Mouse (Mus musculus) stomach, embryonic 14.5 days (tissue): ENCODE measurements around the gene Lyar. TPM values are rescaled to one million over a fixed set of nuclear protein-coding genes. Genes with fewer than 3 reads are reported as not detected.
A peak's percentile ranks its signal among the peaks of the same experiment; 100 is the strongest.

Source experiments
- ATAC-seq: fragments of 200-750 bp; cut with Nextera tagmentation; 2 replicates; pipeline ENCODE4 v1.8.0; 2017; ENCODE audit warnings: low read depth, moderate TSS enrichment; ENCODE audit not compliant: insufficient number of reproducible peaks, insufficient read depth, low FRiP score
- H3K27ac ChIP-seq: fragments of 300-500 bp; sonication (generic); 2 replicates; pipeline ENCODE4 v1.5.1; 2014; ENCODE audit warnings: mild to moderate bottlenecking, low read length, moderate library complexity, mixed read lengths
- H3K27me3 ChIP-seq: fragments of 300-500 bp; sonication (generic); 2 replicates; pipeline ENCODE4 v1.6.1; 2014; ENCODE audit warnings: low read length, control low read depth, mixed read lengths; ENCODE audit not compliant: control insufficient read depth, insufficient read depth
- H3K36me3 ChIP-seq: fragments of 300-500 bp; sonication (generic); 2 replicates; pipeline ENCODE4 v1.6.1; 2014; ENCODE audit warnings: mild to moderate bottlenecking, control low read depth, low read length, moderate library complexity, mixed read lengths; ENCODE audit not compliant: control insufficient read depth, insufficient read depth
- H3K4me1 ChIP-seq: fragments of 300-500 bp; sonication (generic); 2 replicates; pipeline ENCODE4 v1.6.1; 2014; ENCODE audit warnings: low read length, control low read depth, mixed read lengths; ENCODE audit not compliant: control insufficient read depth, insufficient read depth
- H3K4me2 ChIP-seq: fragments of 300-500 bp; sonication (generic); replicated peaks from 2 replicates; pipeline ENCODE4 v1.6.1; 2014; ENCODE audit warnings: low read depth, low read length, control low read depth
- H3K4me3 ChIP-seq: fragments of 300-500 bp; sonication (generic); 2 replicates; pipeline ENCODE4 v1.5.1; 2014; ENCODE audit warnings: low read depth, low read length, control low read depth
- H3K9ac ChIP-seq: fragments of 300-500 bp; sonication (generic); replicated peaks from 2 replicates; pipeline ENCODE4 v1.6.1; 2014; ENCODE audit warnings: low read depth, mild to moderate bottlenecking, control low read depth, low read length, moderate library complexity, mixed read lengths
- H3K9me3 ChIP-seq: fragments of 300-500 bp; sonication (generic); 2 replicates; pipeline ENCODE4 v1.6.1; 2016; ENCODE audit warnings: low read depth, low read length, control low read depth; ENCODE audit not compliant: control insufficient read depth
- WGBS: fragments of 180-500 bp; shearing (Covaris S2); extraction: QIAGEN DNeasy Blood & Tissue Kit; methylation state at CpG from one replicate; pipeline ENCODE4 v1.1.7; 2014; 5-methylcytosine and 5-hydroxymethylcytosine counted together
- polyA plus RNA-seq: library from polyadenylated mRNA; unstranded; fragments of >200 nt; fragmentation: Nextera tagmentation; extraction: Ambion mirVana; gene quantifications from 2 replicates; pipeline ENCODE4 v1.2.1, GENCODE M21; 2014

Gene Lyar
- polyA plus RNA-seq, 1 experiment from 2014 or later = 90.3 TPM

DNA sequence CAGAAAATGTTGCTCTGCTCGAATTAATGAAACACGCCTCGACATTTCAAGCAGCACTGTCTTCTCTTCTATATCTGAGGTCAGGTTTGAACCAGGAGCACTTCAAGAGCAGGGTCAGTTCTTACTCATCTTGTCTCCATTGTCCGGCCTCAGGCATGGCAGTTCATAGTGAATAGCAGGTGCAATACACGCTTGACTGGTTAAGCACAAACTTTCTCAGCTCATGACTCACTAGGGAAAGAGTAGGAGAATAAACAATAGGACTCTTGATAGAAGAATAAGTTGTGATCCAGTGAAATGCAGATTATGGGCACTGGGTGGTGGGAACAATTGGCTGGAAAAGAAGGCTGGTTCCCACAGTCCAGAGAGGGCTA is 38.5 kb downstream of the Lyar start:
- H3K9me3 ChIP-seq = no peaks in the 10 kb centered on the region
- H3K36me3 ChIP-seq = peaks cover 15% of the 10 kb centered on the region
- no peak overlapping the region for H3K4me3 ChIP-seq
- no peak for ATAC-seq
- WGBS = 91% methylated on average over 5 of the region's 5 CpGs
- no peak overlapping the region for H3K9ac ChIP-seq
- no peaks in the 10 kb centered on the region for H3K27me3 ChIP-seq
- no peak overlapping the region for H3K4me2 ChIP-seq
- H3K27ac ChIP-seq = no peak overlapping the region
- H3K4me1 ChIP-seq = peaks cover 4% of the 10 kb centered on the region; the same call in 1 of the 2 replicates

DNA sequence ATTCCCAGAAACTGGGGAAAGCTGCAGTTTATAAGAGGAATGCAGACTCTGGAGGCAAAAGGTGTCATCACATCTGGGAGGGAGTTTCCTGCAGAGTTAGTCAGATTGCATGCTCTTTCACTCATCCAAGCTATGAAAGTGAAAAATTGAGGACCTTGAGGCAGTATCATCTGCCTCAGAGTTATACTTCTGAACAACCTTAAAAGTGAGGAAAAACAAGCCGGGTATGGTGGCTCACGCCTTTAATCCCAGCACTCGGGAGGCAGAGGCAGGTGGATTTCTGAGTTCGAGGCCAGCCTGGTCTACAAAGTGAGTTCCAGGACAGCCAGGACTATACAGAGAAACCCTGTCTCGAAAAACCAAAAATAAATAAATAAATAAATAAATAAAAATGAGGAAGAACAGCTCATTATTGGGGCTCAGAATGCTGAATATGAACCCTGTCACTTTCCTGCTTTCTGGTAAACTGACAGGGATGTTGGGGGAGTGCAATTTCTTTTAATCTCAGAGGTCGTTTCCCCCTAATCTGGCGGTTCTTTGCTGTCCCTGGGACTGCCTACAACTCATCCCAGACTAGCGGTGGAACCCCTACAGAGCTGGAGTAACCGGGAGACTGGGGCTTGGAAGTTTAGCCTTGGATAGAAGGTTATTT is 39.3 kb downstream of the Lyar start:
- H3K4me3 ChIP-seq = peak overlapping the region; percentile 79
- ATAC-seq = peak; percentile 20; the same call in 1 of the 2 replicates
- H3K4me2 ChIP-seq = peak overlapping the region; percentile 84
- no peaks in the 10 kb centered on the region for H3K9me3 ChIP-seq
- H3K4me1 ChIP-seq = peaks cover 4% of the 10 kb centered on the region; the same call in 1 of the 2 replicates
- 41% methylated on average over 9 of the region's 9 CpGs for WGBS
- H3K27ac ChIP-seq = peak overlapping the region; percentile 86
- H3K9ac ChIP-seq = peak overlapping the region; percentile 63
- no peaks in the 10 kb centered on the region for H3K27me3 ChIP-seq
- peaks cover 23% of the 10 kb centered on the region for H3K36me3 ChIP-seq

DNA sequence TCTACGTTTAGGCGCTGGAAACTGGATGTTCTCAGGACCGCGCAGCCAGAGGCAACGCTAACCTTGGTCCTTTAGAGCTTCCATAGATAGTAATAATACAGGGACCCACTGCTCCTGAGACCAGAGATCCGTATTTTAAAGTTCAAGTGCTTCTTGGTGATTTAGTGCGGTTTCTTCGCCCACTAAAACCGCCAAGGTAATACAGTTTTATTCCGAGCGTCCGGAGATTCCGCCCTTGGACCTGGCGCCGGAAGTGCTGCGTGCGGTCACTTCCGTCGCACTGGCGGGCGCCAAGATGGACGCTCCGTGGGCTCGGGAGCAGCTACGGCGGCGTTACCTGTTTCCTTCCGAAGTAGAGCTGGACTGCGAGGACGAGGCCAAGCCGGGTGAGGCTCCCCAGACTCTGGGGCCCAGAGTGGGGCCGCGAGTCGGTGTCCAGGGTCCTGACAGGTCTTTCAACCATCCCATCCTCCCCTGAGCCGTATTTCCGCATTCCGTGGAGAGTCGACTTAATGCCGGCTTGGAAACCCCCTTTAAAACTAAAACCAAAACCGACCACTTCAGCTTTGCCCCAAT is 39.9 kb downstream of the Lyar start, which contains the start of gene Tmem128:
TSS of gene Tmem128 (plus strand) at position 79 of the 576 bp plus-strand sequence.
- Histone ChIP-seq H3K27me3 (no peaks in the 10 kb centered on the region), H3K4me2 (peak within 1 kb of the TSS; percentile 84), H3K4me3 (peak within 1 kb of the TSS; percentile 79), H3K9me3 (no peaks in the 10 kb centered on the region), H3K27ac (peak within 1 kb of the TSS; percentile 86), H3K36me3 (peaks cover 29% of the 10 kb centered on the region), H3K4me1 (peaks cover 4% of the 10 kb centered on the region; the same call in 1 of the 2 replicates), H3K9ac (peak within 1 kb of the TSS; percentile 63)
- under 1% methylated on average over 40 of the region's 40 CpGs for WGBS
- peak; percentile 74 for ATAC-seq

DNA sequence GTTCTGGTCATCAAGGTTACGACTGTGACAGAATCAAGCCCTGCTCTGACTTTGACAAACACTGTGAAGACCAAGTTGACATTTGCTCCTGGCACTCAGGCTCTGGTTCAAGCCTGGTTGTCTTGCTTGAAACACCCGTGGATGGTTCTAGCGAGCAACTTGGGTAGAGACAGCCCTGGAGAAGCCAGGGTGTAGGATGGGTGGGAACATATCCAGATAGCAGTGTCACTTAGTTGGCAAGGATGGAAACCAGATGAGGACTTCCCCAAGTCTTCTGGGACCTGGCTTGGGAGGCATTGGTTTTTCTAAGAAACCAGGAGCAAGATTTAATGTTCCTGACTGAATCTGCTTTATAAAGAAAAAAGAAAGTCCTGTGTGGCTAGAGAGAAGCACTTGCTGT is 50.7 kb downstream of the Lyar start:
- Histone ChIP-seq H3K4me3 (no peak overlapping the region), H3K4me2 (no peak overlapping the region), H3K9me3 (no peaks in the 10 kb centered on the region), H3K4me1 (no peaks in the 10 kb centered on the region), H3K9ac (no peak overlapping the region), H3K27me3 (peaks cover 17% of the 10 kb centered on the region; the same call in 1 of the 2 replicates), H3K27ac (no peak overlapping the region), H3K36me3 (peaks cover 25% of the 10 kb centered on the region)
- 89% methylated on average over 3 of the region's 3 CpGs for WGBS
- no peak for ATAC-seq

DNA sequence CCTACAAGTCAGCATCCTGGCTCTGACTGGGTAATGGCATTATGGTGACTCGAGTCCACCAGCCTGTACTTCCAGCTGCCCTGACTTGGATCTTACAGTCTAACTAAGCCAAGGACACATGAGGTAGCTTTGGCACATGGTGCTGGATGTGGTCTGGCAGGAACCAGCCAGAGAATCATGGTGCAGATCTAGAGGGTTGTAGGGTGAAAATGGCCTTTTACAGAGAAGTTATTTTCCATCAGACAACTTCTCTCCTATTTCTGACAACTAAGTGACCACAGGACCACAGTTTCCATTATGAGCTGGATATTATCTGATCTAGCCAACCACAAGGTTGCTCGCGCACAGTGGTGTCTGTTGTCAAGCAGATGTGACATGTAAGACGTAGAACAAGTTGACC is 53.6 kb downstream of the Lyar start:
- Histone ChIP-seq H3K4me3 (no peak overlapping the region), H3K9me3 (no peaks in the 10 kb centered on the region), H3K9ac (no peak overlapping the region), H3K27ac (no peak overlapping the region), H3K4me1 (peaks cover 11% of the 10 kb centered on the region; the same call in 1 of the 2 replicates), H3K27me3 (peaks cover 38% of the 10 kb centered on the region), H3K36me3 (peaks cover 7% of the 10 kb centered on the region), H3K4me2 (no peak overlapping the region)
- no peak for ATAC-seq
- WGBS = 87% methylated on average over 4 of the region's 4 CpGs

DNA sequence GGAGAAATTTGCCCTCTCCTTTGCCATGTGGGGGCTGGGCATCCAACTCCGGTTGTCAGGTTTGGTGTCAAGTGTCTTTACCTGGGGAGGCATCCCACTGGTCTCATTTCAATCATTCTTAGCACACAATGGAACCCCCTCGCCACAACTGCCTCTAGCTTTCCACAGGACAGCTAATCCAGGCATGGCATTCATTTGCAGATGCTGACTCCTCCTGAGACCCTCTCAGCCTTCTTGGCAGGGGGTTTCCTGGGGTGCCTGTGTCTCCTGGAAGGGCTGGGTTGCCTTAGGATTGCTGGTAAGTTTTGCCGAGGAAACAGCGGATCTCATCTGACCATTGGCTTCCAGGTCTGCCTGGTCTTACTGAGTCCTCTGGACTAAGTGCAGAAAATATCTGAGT is 55.5 kb downstream of the Lyar start, which contains the start of gene Otop1:
TSS of gene Otop1 (plus strand) at position 202 of the 400 bp plus-strand sequence.
- H3K4me1 ChIP-seq = peaks cover 11% of the 10 kb centered on the region; the same call in 1 of the 2 replicates
- no peak within 1 kb of the TSS for H3K27ac ChIP-seq
- H3K27me3 ChIP-seq = peaks cover 40% of the 10 kb centered on the region
- no peak for ATAC-seq
- H3K9me3 ChIP-seq = no peaks in the 10 kb centered on the region
- H3K4me3 ChIP-seq = no peak within 1 kb of the TSS; the same call in 1 of the 2 replicates
- no peaks in the 10 kb centered on the region; the same call in 1 of the 2 replicates for H3K36me3 ChIP-seq
- H3K4me2 ChIP-seq = peak within 1 kb of the TSS; percentile 37; the same call in 1 of the 2 replicates
- WGBS = 14% methylated on average over 4 of the region's 4 CpGs
- H3K9ac ChIP-seq = no peak within 1 kb of the TSS

DNA sequence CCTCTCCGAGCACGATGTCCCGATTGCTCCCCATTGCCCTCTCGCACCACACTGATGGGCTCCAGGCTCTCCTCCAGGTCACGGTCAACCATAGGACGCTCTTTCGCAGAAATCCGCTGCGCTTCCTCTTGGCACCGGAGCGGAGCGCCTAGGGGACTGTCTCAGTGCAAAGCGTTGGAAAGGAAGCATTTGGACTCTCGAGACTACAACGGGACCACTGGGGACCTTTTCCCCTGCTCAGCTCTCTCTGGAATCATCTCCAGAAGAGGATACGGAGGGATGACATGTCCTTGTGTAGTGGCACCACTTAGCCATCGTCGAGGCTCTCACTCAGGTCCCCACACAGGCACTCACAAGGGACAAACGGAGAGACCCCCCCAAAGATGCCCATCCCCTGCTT is 56.2 kb downstream of the Lyar start:
- Histone ChIP-seq H3K4me3 (no peak overlapping the region; the same call in 1 of the 2 replicates), H3K4me2 (no peak overlapping the region), H3K9ac (no peak overlapping the region), H3K9me3 (no peaks in the 10 kb centered on the region), H3K27me3 (peaks cover 40% of the 10 kb centered on the region), H3K27ac (no peak overlapping the region), H3K4me1 (peaks cover 11% of the 10 kb centered on the region; the same call in 1 of the 2 replicates), H3K36me3 (no peaks in the 10 kb centered on the region)
- WGBS = 2% methylated on average over 19 of the region's 19 CpGs
- ATAC-seq = no peak

DNA sequence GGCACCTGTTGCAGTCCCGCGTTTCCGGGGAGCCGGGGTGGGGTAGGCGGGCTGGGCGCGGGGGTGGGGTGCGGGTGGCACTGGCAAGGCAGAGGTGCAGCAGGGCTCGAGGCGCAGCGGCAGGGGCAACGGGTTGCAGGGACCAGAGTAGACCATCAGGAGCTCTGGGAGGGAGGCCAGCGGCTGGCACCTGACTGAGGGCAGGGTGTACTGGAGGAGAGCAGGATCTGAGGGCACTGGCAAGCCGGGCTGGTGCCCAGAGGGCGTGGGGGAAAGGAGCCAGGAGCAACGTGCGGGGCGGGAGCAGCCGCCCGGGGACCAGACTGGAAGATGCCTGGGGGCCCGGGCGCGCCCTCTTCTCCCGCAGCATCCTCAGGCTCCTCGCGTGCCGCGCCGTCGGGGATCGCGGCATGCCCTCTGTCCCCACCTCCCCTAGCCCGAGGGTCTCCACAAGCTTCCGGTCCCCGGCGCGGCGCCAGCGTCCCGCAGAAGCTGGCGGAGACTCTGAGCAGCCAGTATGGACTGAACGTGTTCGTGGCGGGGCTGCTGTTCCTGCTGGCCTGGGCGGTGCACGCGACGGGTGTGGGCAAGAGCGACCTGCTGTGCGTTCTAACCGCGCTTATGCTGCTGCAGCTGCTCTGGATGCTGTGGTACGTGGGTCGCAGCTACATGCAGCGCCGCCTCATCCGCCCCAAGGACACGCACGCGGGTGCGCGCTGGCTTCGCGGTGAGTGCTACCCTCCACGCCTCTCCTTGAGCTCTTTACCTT is 57.0 kb downstream of the Lyar start:
- Histone ChIP-seq H3K4me1 (peaks cover 11% of the 10 kb centered on the region; the same call in 1 of the 2 replicates), H3K9me3 (no peaks in the 10 kb centered on the region), H3K36me3 (no peaks in the 10 kb centered on the region), H3K4me3 (peak overlapping the region; percentile 19), H3K27ac (no peak overlapping the region), H3K4me2 (peak overlapping the region; percentile 37), H3K27me3 (peaks cover 40% of the 10 kb centered on the region), H3K9ac (no peak overlapping the region)
- 1% methylated on average over 64 of the region's 65 CpGs for WGBS
- ATAC-seq = no peak
